Mouse (Mus musculus): ENCODE measurements around the gene Ptpdc1. TPM values are rescaled to one million over a fixed set of nuclear protein-coding genes. Genes with fewer than 3 reads are reported as not detected.

The Ptpdc1 gene
- total and polyA plus RNA-seq, 3 experiments = 0.11 TPM; not detected in 2

- no peak for TF ChIP-seq CTCF (IDR thresholded peaks at IDR 0.05; ENCODE audit: low read depth, low read length)
- TF ChIP-seq POLR2AphosphoS5 (IDR thresholded peaks at IDR 0.05; ENCODE audit: insufficient replicate concordance, low read depth, low read length) = no peak
- no peak for TF ChIP-seq GATA1 (IDR thresholded peaks at IDR 0.05; ENCODE audit: borderline replicate concordance, low read length)
- no peak for TF ChIP-seq TAL1 (conservative IDR thresholded peaks at IDR 0.05; ENCODE audit: low read depth, low read length)
- no peak for TF ChIP-seq GATA2 (IDR thresholded peaks at IDR 0.05; ENCODE audit: borderline replicate concordance, low read depth, low read length)
- no peak for DNase-seq (ENCODE audit: low spot score)
- Histone ChIP-seq H3K36me3 (replicated peaks) (no peaks in the 10 kb centered on the region), H3K4me3 (ENCODE audit: low read depth, low read length) (no peak overlapping the region), H3K4me1 (ENCODE audit: insufficient read depth, low read depth, low read length) (no peaks in the 10 kb centered on the region), H3K27me3 (ENCODE audit: insufficient read depth, low read length) (peaks cover 7% of the 10 kb centered on the region), H3K9me3 (replicated peaks) (no peaks in the 10 kb centered on the region)
- no peak for ATAC-seq (ENCODE audit: extremely low read depth, insufficient number of reproducible peaks, low FRiP score, poor library complexity, severe bottlenecking)
These were observed 20.9 kb downstream of the Ptpdc1 start for GRCm38 (mm10) chr13:48604591-48604990.

GRCm38 (mm10) chr13:48603296-48603695, 22.2 kb downstream of the Ptpdc1 start:
- Histone ChIP-seq H3K4me3 (ENCODE audit: low read depth, low read length) (no peak overlapping the region), H3K4me1 (ENCODE audit: insufficient read depth, low read depth, low read length) (no peaks in the 10 kb centered on the region), H3K9me3 (replicated peaks) (no peaks in the 10 kb centered on the region), H3K36me3 (replicated peaks) (no peaks in the 10 kb centered on the region), H3K27me3 (ENCODE audit: insufficient read depth, low read length) (peaks cover 7% of the 10 kb centered on the region)
- ATAC-seq (ENCODE audit: extremely low read depth, insufficient number of reproducible peaks, low FRiP score, poor library complexity, severe bottlenecking) (no peak), DNase-seq (ENCODE audit: low spot score) (no peak)
- TF ChIP-seq TAL1 (conservative IDR thresholded peaks at IDR 0.05; ENCODE audit: low read depth, low read length) (no peak), POLR2AphosphoS5 (IDR thresholded peaks at IDR 0.05; ENCODE audit: insufficient replicate concordance, low read depth, low read length) (no peak), CTCF (IDR thresholded peaks at IDR 0.05; ENCODE audit: low read depth, low read length) (no peak), GATA1 (IDR thresholded peaks at IDR 0.05; ENCODE audit: borderline replicate concordance, low read length) (no peak)

- peaks cover 14% of the 10 kb centered on the region for H3K27me3 ChIP-seq (ENCODE audit: insufficient read depth, low read length)
- H3K36me3 ChIP-seq (replicated peaks) = no peaks in the 10 kb centered on the region
- no peak for TF ChIP-seq POLR2AphosphoS5 (IDR thresholded peaks at IDR 0.05; ENCODE audit: insufficient replicate concordance, low read depth, low read length)
- no peak for TF ChIP-seq TAL1 (conservative IDR thresholded peaks at IDR 0.05; ENCODE audit: low read depth, low read length)
- no peak for TF ChIP-seq CTCF (IDR thresholded peaks at IDR 0.05; ENCODE audit: low read depth, low read length)
- no peaks in the 10 kb centered on the region for H3K9me3 ChIP-seq (replicated peaks)
- no peaks in the 10 kb centered on the region for H3K4me1 ChIP-seq (ENCODE audit: insufficient read depth, low read depth, low read length)
- DNase-seq (ENCODE audit: low spot score) (no peak), ATAC-seq (ENCODE audit: extremely low read depth, insufficient number of reproducible peaks, low FRiP score, poor library complexity, severe bottlenecking) (no peak)
- no peak overlapping the region for H3K4me3 ChIP-seq (ENCODE audit: low read depth, low read length)
These were observed 30.9 kb downstream of the Ptpdc1 start for GRCm38 (mm10) chr13:48594605-48595004.

- DNase-seq (ENCODE audit: low spot score) (no peak), ATAC-seq (ENCODE audit: extremely low read depth, insufficient number of reproducible peaks, low FRiP score, poor library complexity, severe bottlenecking) (no peak)
- no peak overlapping the region for H3K4me3 ChIP-seq (ENCODE audit: low read depth, low read length)
- no peaks in the 10 kb centered on the region for H3K36me3 ChIP-seq (replicated peaks)
- no peaks in the 10 kb centered on the region for H3K4me1 ChIP-seq (ENCODE audit: insufficient read depth, low read depth, low read length)
- peaks cover 14% of the 10 kb centered on the region for H3K27me3 ChIP-seq (ENCODE audit: insufficient read depth, low read length)
- TF ChIP-seq POLR2AphosphoS5 (IDR thresholded peaks at IDR 0.05; ENCODE audit: insufficient replicate concordance, low read depth, low read length) = no peak
- TF ChIP-seq GATA1 (IDR thresholded peaks at IDR 0.05; ENCODE audit: borderline replicate concordance, low read length) = no peak
- TF ChIP-seq CTCF (IDR thresholded peaks at IDR 0.05; ENCODE audit: low read depth, low read length) = no peak
- TF ChIP-seq TAL1 (conservative IDR thresholded peaks at IDR 0.05; ENCODE audit: low read depth, low read length) = no peak
- TF ChIP-seq GATA2 (IDR thresholded peaks at IDR 0.05; ENCODE audit: borderline replicate concordance, low read depth, low read length) = no peak
- H3K9me3 ChIP-seq (replicated peaks) = no peaks in the 10 kb centered on the region
These were observed 31.4 kb downstream of the Ptpdc1 start for GRCm38 (mm10) chr13:48594031-48594430.

GRCm38 (mm10) chr13:48593181-48593580, 32.3 kb downstream of the Ptpdc1 start:
- DNase-seq (ENCODE audit: low spot score) (no peak), ATAC-seq (ENCODE audit: extremely low read depth, insufficient number of reproducible peaks, low FRiP score, poor library complexity, severe bottlenecking) (no peak)
- H3K36me3 ChIP-seq (replicated peaks) = no peaks in the 10 kb centered on the region
- H3K27me3 ChIP-seq (ENCODE audit: insufficient read depth, low read length) = peaks cover 14% of the 10 kb centered on the region
- H3K9me3 ChIP-seq (replicated peaks) = no peaks in the 10 kb centered on the region
- H3K4me3 ChIP-seq (ENCODE audit: low read depth, low read length) = no peak overlapping the region
- no peaks in the 10 kb centered on the region for H3K4me1 ChIP-seq (ENCODE audit: insufficient read depth, low read depth, low read length)
- no peak for TF ChIP-seq CTCF (IDR thresholded peaks at IDR 0.05; ENCODE audit: low read depth, low read length)
- no peak for TF ChIP-seq GATA1 (IDR thresholded peaks at IDR 0.05; ENCODE audit: borderline replicate concordance, low read length)
- TF ChIP-seq TAL1 (conservative IDR thresholded peaks at IDR 0.05; ENCODE audit: low read depth, low read length) = no peak
- TF ChIP-seq POLR2AphosphoS5 (IDR thresholded peaks at IDR 0.05; ENCODE audit: insufficient replicate concordance, low read depth, low read length) = no peak
- TF ChIP-seq GATA2 (IDR thresholded peaks at IDR 0.05; ENCODE audit: borderline replicate concordance, low read depth, low read length) = no peak

- TF ChIP-seq TAL1 (conservative IDR thresholded peaks at IDR 0.05; ENCODE audit: low read depth, low read length) = no peak
- Histone ChIP-seq H3K27me3 (ENCODE audit: insufficient read depth, low read length) (peaks cover 21% of the 10 kb centered on the region), H3K36me3 (replicated peaks) (no peaks in the 10 kb centered on the region), H3K9me3 (replicated peaks) (no peaks in the 10 kb centered on the region), H3K4me1 (ENCODE audit: insufficient read depth, low read depth, low read length) (no peaks in the 10 kb centered on the region), H3K4me3 (ENCODE audit: low read depth, low read length) (no peak overlapping the region)
- no peak for ATAC-seq (ENCODE audit: extremely low read depth, insufficient number of reproducible peaks, low FRiP score, poor library complexity, severe bottlenecking)
- no peak for DNase-seq (ENCODE audit: low spot score)
These were observed 34.7 kb downstream of the Ptpdc1 start for GRCm38 (mm10) chr13:48590743-48591142.

- no peak for DNase-seq (ENCODE audit: low spot score)
- Histone ChIP-seq H3K9me3 (replicated peaks) (no peaks in the 10 kb centered on the region), H3K4me3 (ENCODE audit: low read depth, low read length) (no peak overlapping the region), H3K4me1 (ENCODE audit: insufficient read depth, low read depth, low read length) (no peaks in the 10 kb centered on the region), H3K36me3 (replicated peaks) (no peaks in the 10 kb centered on the region), H3K27me3 (ENCODE audit: insufficient read depth, low read length) (peaks cover 18% of the 10 kb centered on the region)
- ATAC-seq (ENCODE audit: extremely low read depth, insufficient number of reproducible peaks, low FRiP score, poor library complexity, severe bottlenecking) = no peak
- no peak for TF ChIP-seq GATA1 (IDR thresholded peaks at IDR 0.05; ENCODE audit: borderline replicate concordance, low read length)
- TF ChIP-seq GATA2 (IDR thresholded peaks at IDR 0.05; ENCODE audit: borderline replicate concordance, low read depth, low read length) = no peak
- TF ChIP-seq CTCF (IDR thresholded peaks at IDR 0.05; ENCODE audit: low read depth, low read length) = no peak
- no peak for TF ChIP-seq TAL1 (conservative IDR thresholded peaks at IDR 0.05; ENCODE audit: low read depth, low read length)
- TF ChIP-seq POLR2AphosphoS5 (IDR thresholded peaks at IDR 0.05; ENCODE audit: insufficient replicate concordance, low read depth, low read length) = no peak
These were observed 38.1 kb downstream of the Ptpdc1 start for GRCm38 (mm10) chr13:48587354-48587753.

All from G1E (cell line).